Mouse (Mus musculus): ENCODE data around the gene St6gal1.
A peak's percentile ranks its signal among the peaks of the same experiment; 100 is the strongest.

St6gal1 gene

GRCm38 (mm10) chr16:23271746-23272520 lies 47.4 kb downstream of the St6gal1 start:
- DNase-seq (ENCODE audit: inconsistent age in 2 of 2, low spot score in 1 of 2), result peak; percentile 52 to 85

- peak; percentile 69 to 86 for DNase-seq (ENCODE audit: inconsistent age in 2 of 2, low spot score in 1 of 2)
Observed at GRCm38 (mm10) chr16:23272521-23273230, 48.1 kb downstream of the St6gal1 start.

DNA sequence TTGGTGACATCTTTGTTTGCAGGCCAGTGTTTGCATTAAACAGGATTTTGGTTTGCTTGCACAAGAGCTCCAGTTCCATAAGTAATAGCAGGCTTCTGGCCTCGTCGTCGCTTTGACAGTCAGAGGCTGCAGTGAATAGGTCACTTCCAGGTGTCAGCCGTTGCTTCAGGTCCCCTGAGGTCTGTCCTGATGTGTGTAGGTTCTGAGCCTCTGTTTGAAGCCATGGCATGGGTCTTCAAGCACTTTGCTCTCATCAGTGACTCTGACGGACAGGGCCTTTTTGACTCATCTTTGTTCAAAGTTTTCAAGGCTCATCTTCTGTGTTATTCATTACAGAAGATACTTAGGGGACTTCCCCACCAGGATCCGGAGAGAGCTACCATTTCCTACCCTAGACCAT lies 49.5 kb downstream of the St6gal1 start:
- peak in 1 of 2 experiments; percentile 80 for DNase-seq (ENCODE audit: inconsistent age in 2 of 2, low spot score in 1 of 2)

DNA sequence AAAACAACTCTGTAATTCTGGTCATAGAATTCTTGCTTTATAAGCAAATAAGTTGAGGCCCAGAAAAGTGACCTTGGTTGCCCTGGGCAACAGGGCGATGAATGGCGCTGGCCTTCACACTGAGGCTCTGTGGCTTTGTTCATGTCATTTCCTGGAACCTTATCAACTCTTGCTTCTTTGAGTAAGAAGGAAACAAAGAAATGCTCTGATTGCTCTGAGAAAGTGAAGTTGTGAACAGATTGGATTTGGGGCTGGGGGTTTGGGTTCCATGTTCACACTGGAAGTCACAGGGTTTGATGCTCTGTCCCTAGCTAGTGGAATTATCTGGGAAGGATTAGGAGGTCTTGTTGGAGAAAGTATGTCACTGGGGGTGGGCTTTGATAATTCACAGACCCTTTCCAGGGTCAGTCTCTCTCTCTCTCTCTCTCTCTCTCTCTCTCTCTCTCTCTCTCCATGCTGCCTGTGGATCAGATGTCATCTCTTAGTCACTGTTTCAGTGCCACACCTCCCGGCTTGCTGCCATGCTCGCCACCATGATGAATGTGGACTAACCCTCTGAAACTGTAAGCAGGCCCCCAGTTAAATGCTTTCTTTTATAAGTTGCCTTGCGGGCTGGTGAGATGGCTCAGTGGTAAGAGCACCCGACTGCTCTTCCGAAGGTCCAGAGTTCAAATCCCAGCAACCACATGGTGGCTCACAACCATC lies 50.2 kb downstream of the St6gal1 start:
- peak; percentile 84 to 93 for DNase-seq (ENCODE audit: inconsistent age in 2 of 2, low spot score in 1 of 2)

DNA sequence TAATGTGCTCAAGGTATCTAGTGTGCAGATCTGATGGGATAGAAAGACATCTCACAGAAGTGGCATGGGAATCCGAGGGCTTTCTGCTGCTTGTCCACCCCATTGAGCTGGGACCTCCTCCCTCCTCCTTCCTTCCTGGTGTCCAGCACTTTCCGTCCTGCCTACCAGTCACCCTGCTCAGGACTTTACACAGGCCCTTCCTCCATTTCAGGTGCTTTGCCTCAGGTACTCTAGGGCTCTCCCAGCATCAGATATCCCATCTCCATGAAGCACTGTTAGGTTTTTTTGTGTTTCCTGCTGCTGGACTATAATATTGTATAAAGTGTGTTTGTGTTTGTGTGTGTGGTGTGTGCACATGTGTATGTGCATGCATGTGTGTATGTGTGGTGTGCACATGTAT lies 51.1 kb downstream of the St6gal1 start:
- DNase-seq (ENCODE audit: inconsistent age in 2 of 2, low spot score in 1 of 2), result peak in 1 of 2 experiments; percentile 45

GRCm38 (mm10) chr16:23279879-23280741 lies 55.6 kb downstream of the St6gal1 start:
- peak in 1 of 2 experiments; percentile 36 for DNase-seq (ENCODE audit: inconsistent age in 2 of 2, low spot score in 1 of 2)

- no peak for DNase-seq (ENCODE audit: inconsistent age in 2 of 2, low spot score in 1 of 2)
Observed at GRCm38 (mm10) chr16:23280742-23281090, 56.2 kb downstream of the St6gal1 start.

- no peak for DNase-seq (ENCODE audit: inconsistent age in 2 of 2, low spot score in 1 of 2)
Observed at GRCm38 (mm10) chr16:23282241-23282640, 57.7 kb downstream of the St6gal1 start.

DNA sequence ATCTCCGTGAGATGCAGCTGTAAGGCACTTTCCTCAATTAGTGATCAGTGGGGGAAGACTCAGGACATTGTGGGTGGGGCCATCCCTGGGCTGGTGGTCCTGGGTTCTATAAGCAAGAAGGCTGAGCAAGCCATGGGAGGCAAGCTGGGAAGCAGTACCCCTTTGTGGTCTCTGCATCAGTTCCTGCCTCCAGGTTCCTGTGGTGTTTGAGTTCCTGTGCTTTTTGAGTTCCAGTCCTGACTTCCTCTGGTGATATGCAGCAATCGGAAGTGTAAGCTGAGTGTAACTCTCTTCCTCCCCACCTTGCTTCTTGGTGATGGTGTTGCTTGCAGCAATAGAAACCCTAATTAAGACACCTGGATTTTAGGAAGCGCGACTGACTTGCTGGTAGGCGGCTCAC lies 58.4 kb downstream of the St6gal1 start:
- DNase-seq (ENCODE audit: inconsistent age in 2 of 2, low spot score in 1 of 2), result no peak

GRCm38 (mm10) chr16:23283677-23284076 lies 59.1 kb downstream of the St6gal1 start:
- DNase-seq (ENCODE audit: inconsistent age in 2 of 2, low spot score in 1 of 2), result no peak

DNA sequence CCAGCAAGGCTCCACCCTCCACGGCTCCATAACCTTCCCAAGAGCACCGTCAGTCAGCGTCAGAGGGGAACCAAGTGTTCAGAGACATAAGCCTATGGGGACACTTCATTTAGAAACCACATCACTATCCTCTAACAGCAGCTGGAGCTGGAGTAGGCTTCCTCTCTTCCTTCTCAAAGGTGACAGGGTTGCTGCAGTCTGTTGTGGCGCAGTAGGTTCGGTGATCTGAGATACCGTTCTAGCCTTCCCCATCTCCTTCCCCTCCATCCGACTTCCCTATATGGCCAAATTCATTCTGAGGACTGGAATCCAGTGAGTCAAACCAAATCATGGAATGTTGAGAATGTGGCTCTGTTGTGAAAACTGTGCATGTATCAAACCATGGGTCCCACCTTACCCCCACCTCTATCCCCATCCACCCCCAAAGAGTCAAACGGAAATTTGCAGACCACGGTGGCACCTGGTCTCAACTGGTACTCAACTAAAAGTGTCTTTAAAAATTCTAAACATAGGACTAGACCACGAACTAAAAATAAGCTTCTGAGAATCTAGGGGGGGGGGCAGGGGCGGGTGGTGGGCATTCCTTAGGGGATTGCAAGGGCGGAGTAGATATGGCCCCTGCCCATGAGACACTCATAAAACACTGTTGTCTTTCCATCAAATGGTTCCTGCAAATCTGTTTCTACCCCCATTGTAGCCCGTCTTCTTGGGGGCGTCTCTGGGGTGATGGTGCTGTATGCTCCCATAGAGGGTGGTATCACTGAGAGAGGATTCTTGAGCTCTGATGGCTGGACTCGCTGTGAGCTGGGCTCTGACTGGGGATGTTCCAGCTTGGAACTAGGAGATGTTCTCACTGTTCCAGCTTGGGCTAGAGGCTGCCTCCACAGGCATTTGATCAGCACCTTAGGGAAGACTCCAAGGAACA lies 60.2 kb downstream of the St6gal1 start:
- peak in 1 of 2 experiments; percentile 17 for DNase-seq (ENCODE audit: inconsistent age in 2 of 2, low spot score in 1 of 2)

GRCm38 (mm10) chr16:23286380-23287097 lies 62.0 kb downstream of the St6gal1 start:
- DNase-seq (ENCODE audit: inconsistent age in 2 of 2, low spot score in 1 of 2), result peak in 1 of 2 experiments; percentile 28

- no peak for DNase-seq (ENCODE audit: inconsistent age in 2 of 2, low spot score in 1 of 2)
Observed at GRCm38 (mm10) chr16:23287312-23288040, 62.9 kb downstream of the St6gal1 start.

DNA sequence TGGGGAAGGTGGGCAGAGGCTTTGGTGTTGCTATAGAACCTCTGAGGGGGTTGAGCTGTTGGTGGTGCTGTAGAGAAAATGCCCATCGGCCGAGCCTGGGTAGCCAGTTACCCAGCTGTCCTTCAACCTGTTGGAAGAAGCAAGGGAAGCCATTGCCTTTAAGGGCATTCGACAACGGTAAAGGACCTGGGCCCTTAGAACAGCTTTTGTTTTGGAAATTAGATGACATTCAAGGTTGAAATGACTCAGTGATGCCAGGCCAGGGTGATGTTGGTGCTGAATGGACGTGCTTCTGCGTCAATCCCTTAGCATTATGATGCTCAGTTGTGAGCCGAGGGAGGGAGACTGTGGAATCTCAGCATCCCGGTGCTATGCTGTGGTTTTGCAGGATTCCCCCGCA lies 63.6 kb downstream of the St6gal1 start:
- no peak for DNase-seq (ENCODE audit: inconsistent age in 2 of 2, low spot score in 1 of 2)

DNA sequence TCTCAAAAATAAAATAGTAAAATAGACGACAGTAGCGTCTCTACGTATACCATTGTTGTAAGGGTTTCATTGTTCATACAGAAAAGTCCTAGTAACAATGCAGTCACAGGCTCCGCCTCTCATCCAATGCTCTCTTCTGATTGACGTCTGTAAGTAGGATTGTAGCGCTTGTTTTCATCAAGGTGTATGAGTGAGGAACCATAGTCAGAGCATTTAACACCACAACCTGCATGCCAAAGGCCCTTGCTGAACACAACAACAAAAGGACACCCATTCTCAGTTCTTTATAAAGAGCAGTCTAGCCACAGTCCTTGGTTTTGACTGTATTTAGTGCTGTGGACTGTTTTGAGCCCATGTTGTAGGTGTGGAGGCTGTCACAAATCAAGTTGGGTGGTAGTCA lies 64.9 kb downstream of the St6gal1 start:
- peak in 1 of 2 experiments; percentile 20 for DNase-seq (ENCODE audit: inconsistent age in 2 of 2, low spot score in 1 of 2)

- DNase-seq (ENCODE audit: inconsistent age in 2 of 2, low spot score in 1 of 2), result peak; percentile 48 to 83
Observed at GRCm38 (mm10) chr16:23290171-23290570, 65.6 kb downstream of the St6gal1 start.

DNA sequence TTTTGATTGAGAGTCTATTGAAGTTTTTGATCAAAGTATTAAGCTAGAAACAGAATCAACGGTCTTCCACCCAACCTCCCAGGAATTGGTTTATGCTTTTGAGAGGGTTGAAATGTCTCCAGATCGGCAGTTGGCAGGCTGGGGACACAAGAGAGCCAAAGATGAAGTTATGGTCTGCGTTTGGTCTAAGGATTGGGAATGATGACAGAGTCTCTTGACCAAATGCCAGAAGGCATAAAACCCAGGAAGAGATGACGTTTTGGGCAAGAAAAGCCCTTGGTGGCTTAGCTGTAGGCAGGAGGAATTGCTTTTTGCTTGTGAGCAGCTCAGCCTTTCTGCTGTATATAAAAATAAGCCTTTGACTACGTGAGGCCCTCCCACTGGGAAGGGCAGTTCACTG lies 67.0 kb downstream of the St6gal1 start:
- DNase-seq (ENCODE audit: inconsistent age in 2 of 2, low spot score in 1 of 2), result peak in 1 of 2 experiments; percentile 66

GRCm38 (mm10) chr16:23294236-23294635 lies 69.7 kb downstream of the St6gal1 start:
- DNase-seq (ENCODE audit: inconsistent age in 2 of 2, low spot score in 1 of 2), result peak in 1 of 2 experiments; percentile 27
